Mouse (Mus musculus): ENCODE data around the gene Cep78. TPM values are rescaled to one million over a fixed set of nuclear protein-coding genes. Genes with fewer than 3 reads are reported as not detected.

The Cep78 gene
- polyA plus RNA-seq, 1 experiment from 2014 or later, result 13.2 TPM

Other genes starting within 250 kb of the Cep78 start
- gene Psat1, start 37.7 kb downstream of the Cep78 start, polyA plus RNA-seq (2015; fragmentation: Nextera tagmentation; extraction: Ambion mirVana), result 80.8 and 80.9 TPM in 2 replicates
- 17.9 and 20.5 TPM in 2 replicates for gene Gnaq, start 147.8 kb upstream of the Cep78 start, polyA plus RNA-seq (2015; fragmentation: Nextera tagmentation; extraction: Ambion mirVana)